Comparison of ENCODE assay signal across 28 mouse cellular contexts in genomic region chr9:121216536-121217320, GRCm38 (mm10).
DNase-seq lines count a peak whose midpoint lies in the region; ATAC-seq and TF ChIP-seq lines count a peak whose summit lies in the region.
"Had no signal": no experiment of that assay in that cellular context is flagged by ENCODE, and none has a peak within 500 bp of the region (broad histone marks: within the 10 kb centered on the region; RNA-seq: fewer than 3 reads in every experiment).

No protein-coding gene starts in this region.

- DNase-seq in forebrain, embryonic 10.5 days (ENCODE audit: extremely low spot score, low spot score): peak; percentile 11
- no peak for DNase-seq in forebrain, embryonic 14.5 days (ENCODE audit: low spot score)
- DNase-seq in hindbrain, embryonic 10.5 days (ENCODE audit: low spot score): peak; percentile 2
- DNase-seq in hindbrain, embryonic 14.5 days (ENCODE audit: low spot score): no peak
- peak; percentile 9 for DNase-seq in midbrain, embryonic 10.5 days (ENCODE audit: low spot score)
- peak; percentile 8 for DNase-seq in stomach, postnatal 0 days (ENCODE audit: low spot score)
- DNase-seq in layer of hippocampus, postnatal 14 days (ENCODE audit: low spot score in 2 of 2): no peak
- DNase-seq: adrenal gland, adult 8-10 months; cerebellum, adult 11 months; cerebellum, adult 9-10 months; cerebellum, postnatal 36 days; embryo, embryonic 11 days; gastrocnemius, adult 2 months; gastrocnemius, postnatal 36 days; kidney, postnatal 25 days; layer of hippocampus, postnatal 36 days; left cerebral cortex, postnatal 4 days; lung, adult 18-20 months; lung, postnatal 14 days; right cerebral cortex, postnatal 4 days had no signal

- no peak overlapping the region for H3K4me3 ChIP-seq in forebrain, embryonic 10.5 days
- no peak overlapping the region for H3K4me3 ChIP-seq in forebrain, embryonic 14.5 days (ENCODE audit: low read depth, low read length)
- H3K4me3 ChIP-seq in hindbrain, embryonic 10.5 days: no peak overlapping the region
- H3K4me3 ChIP-seq in hindbrain, embryonic 14.5 days (replicated peaks; ENCODE audit: low read length): no peak overlapping the region
- H3K4me3 ChIP-seq in midbrain, embryonic 10.5 days: no peak overlapping the region
- no peak overlapping the region for H3K4me3 ChIP-seq in midbrain, embryonic 15.5 days
- no peak overlapping the region for H3K4me3 ChIP-seq in stomach, postnatal 0 days (ENCODE audit: low read depth, low read length)
- H3K4me3 ChIP-seq: embryonic facial prominence, embryonic 13.5 days; forebrain, embryonic 13.5 days; gastrocnemius, adult 2 months; hindbrain, embryonic 12.5 days; neural tube, embryonic 12.5 days had no signal

- H3K9me3 ChIP-seq in forebrain, embryonic 10.5 days: no peaks in the 10 kb centered on the region
- no peaks in the 10 kb centered on the region for H3K9me3 ChIP-seq in forebrain, embryonic 14.5 days (replicated peaks; ENCODE audit: control insufficient read depth, low read length)
- H3K9me3 ChIP-seq in hindbrain, embryonic 10.5 days: peaks cover 7% of the 10 kb centered on the region; the same call in 1 of the 2 replicates
- no peaks in the 10 kb centered on the region for H3K9me3 ChIP-seq in hindbrain, embryonic 14.5 days (ENCODE audit: control insufficient read depth, low read length)
- no peaks in the 10 kb centered on the region; the same call in 1 of the 2 replicates for H3K9me3 ChIP-seq in midbrain, embryonic 10.5 days (replicated peaks)
- no peaks in the 10 kb centered on the region for H3K9me3 ChIP-seq in midbrain, embryonic 15.5 days
- no peaks in the 10 kb centered on the region for H3K9me3 ChIP-seq in stomach, postnatal 0 days (ENCODE audit: control insufficient read depth, low read length)
- H3K9me3 ChIP-seq: embryonic facial prominence, embryonic 13.5 days; forebrain, embryonic 13.5 days; hindbrain, embryonic 12.5 days; neural tube, embryonic 12.5 days had no signal

- WGBS in forebrain, embryonic 10.5 days: 85% methylated on average over 20 of the region's 20 CpGs
- WGBS in forebrain, embryonic 14.5 days: 78% methylated on average over 20 of the region's 20 CpGs
- WGBS in hindbrain, embryonic 10.5 days: 82% methylated on average over 20 of the region's 20 CpGs
- WGBS in hindbrain, embryonic 14.5 days: 72% methylated on average over 19 of the region's 20 CpGs
- WGBS in midbrain, embryonic 10.5 days: 83% methylated on average over 20 of the region's 20 CpGs
- 82% methylated on average over 20 of the region's 20 CpGs for WGBS in midbrain, embryonic 15.5 days
- 75% methylated on average over 20 of the region's 20 CpGs for WGBS in stomach, postnatal 0 days

- ATAC-seq in forebrain, embryonic 14.5 days: no peak
- no peak for ATAC-seq in hindbrain, embryonic 14.5 days (ENCODE audit: low FRiP score)
- ATAC-seq in midbrain, embryonic 15.5 days (replicated peaks): no peak
- 0 out of 2 replicates have a peak, but pooled peaks have one; percentile 10 for ATAC-seq in stomach, postnatal 0 days (ENCODE audit: low FRiP score, low TSS enrichment)
- ATAC-seq: intestine, postnatal 0 days; midbrain, embryonic 16.5 days had no signal

- H3K27ac ChIP-seq in forebrain, embryonic 10.5 days: 0 out of 2 replicates have a peak overlapping the region, but pooled peaks have one; percentile 8
- no peak overlapping the region for H3K27ac ChIP-seq in forebrain, embryonic 14.5 days (ENCODE audit: low read depth, low read length)
- 0 out of 2 replicates have a peak overlapping the region, but pooled peaks have one; percentile 45 for H3K27ac ChIP-seq in hindbrain, embryonic 10.5 days
- no peak overlapping the region for H3K27ac ChIP-seq in hindbrain, embryonic 14.5 days
- H3K27ac ChIP-seq in midbrain, embryonic 10.5 days (replicated peaks): 0 out of 2 replicates have a peak overlapping the region, but pooled peaks have one; percentile 33
- no peak overlapping the region for H3K27ac ChIP-seq in midbrain, embryonic 15.5 days
- H3K27ac ChIP-seq in stomach, postnatal 0 days (replicated peaks): no peak overlapping the region
- H3K27ac ChIP-seq: embryonic facial prominence, embryonic 13.5 days; forebrain, embryonic 13.5 days; gastrocnemius, adult 2 months; hindbrain, embryonic 12.5 days; neural tube, embryonic 12.5 days had no signal

- H3K4me2 ChIP-seq in forebrain, embryonic 14.5 days (ENCODE audit: low read length): no peak overlapping the region
- no peak overlapping the region for H3K4me2 ChIP-seq in hindbrain, embryonic 14.5 days (replicated peaks)
- H3K4me2 ChIP-seq in midbrain, embryonic 15.5 days: no peak overlapping the region
- H3K4me2 ChIP-seq in stomach, postnatal 0 days (replicated peaks; ENCODE audit: low read depth): no peak overlapping the region
- H3K4me2 ChIP-seq: embryonic facial prominence, embryonic 13.5 days; forebrain, embryonic 13.5 days; hindbrain, embryonic 12.5 days; neural tube, embryonic 12.5 days had no signal

- peaks cover 5% of the 10 kb centered on the region; the same call in 1 of the 2 replicates for H3K36me3 ChIP-seq in forebrain, embryonic 10.5 days (replicated peaks)
- H3K36me3 ChIP-seq in forebrain, embryonic 14.5 days (ENCODE audit: control insufficient read depth, insufficient read depth, low read length): no peaks in the 10 kb centered on the region
- H3K36me3 ChIP-seq in hindbrain, embryonic 10.5 days: peaks cover 7% of the 10 kb centered on the region; the same call in 1 of the 2 replicates
- no peaks in the 10 kb centered on the region for H3K36me3 ChIP-seq in hindbrain, embryonic 14.5 days (replicated peaks; ENCODE audit: control insufficient read depth, insufficient read depth)
- H3K36me3 ChIP-seq in midbrain, embryonic 10.5 days: peaks cover 7% of the 10 kb centered on the region
- H3K36me3 ChIP-seq in midbrain, embryonic 15.5 days (replicated peaks): no peaks in the 10 kb centered on the region
- no peaks in the 10 kb centered on the region for H3K36me3 ChIP-seq in stomach, postnatal 0 days (ENCODE audit: control insufficient read depth, insufficient read depth, low read length)
- H3K36me3 ChIP-seq: hindbrain, embryonic 12.5 days; neural tube, embryonic 12.5 days had no signal

- peaks cover 10% of the 10 kb centered on the region for H3K4me1 ChIP-seq in forebrain, embryonic 10.5 days
- H3K4me1 ChIP-seq in forebrain, embryonic 14.5 days (ENCODE audit: control insufficient read depth, insufficient read depth, low read length): no peaks in the 10 kb centered on the region
- H3K4me1 ChIP-seq in hindbrain, embryonic 10.5 days (replicated peaks): peaks cover 7% of the 10 kb centered on the region; the same call in 1 of the 2 replicates
- no peaks in the 10 kb centered on the region for H3K4me1 ChIP-seq in hindbrain, embryonic 14.5 days (replicated peaks; ENCODE audit: control insufficient read depth, insufficient read depth, low read length)
- 0 out of 2 replicates have a peak, but pooled peaks cover 6% of the 10 kb centered on the region for H3K4me1 ChIP-seq in midbrain, embryonic 10.5 days
- no peaks in the 10 kb centered on the region for H3K4me1 ChIP-seq in midbrain, embryonic 15.5 days
- H3K4me1 ChIP-seq in stomach, postnatal 0 days (replicated peaks; ENCODE audit: control insufficient read depth, insufficient read depth): no peaks in the 10 kb centered on the region
- H3K4me1 ChIP-seq: embryonic facial prominence, embryonic 13.5 days; forebrain, embryonic 13.5 days; hindbrain, embryonic 12.5 days; neural tube, embryonic 12.5 days had no signal

- no peak overlapping the region for H3K9ac ChIP-seq in forebrain, embryonic 14.5 days (ENCODE audit: low read length)
- H3K9ac ChIP-seq in hindbrain, embryonic 14.5 days: no peak overlapping the region
- H3K9ac ChIP-seq in midbrain, embryonic 15.5 days: no peak overlapping the region
- H3K9ac ChIP-seq in stomach, postnatal 0 days (ENCODE audit: low read length): no peak overlapping the region
- H3K9ac ChIP-seq: embryonic facial prominence, embryonic 13.5 days; forebrain, embryonic 13.5 days; hindbrain, embryonic 12.5 days; neural tube, embryonic 12.5 days had no signal

- no peaks in the 10 kb centered on the region for H3K27me3 ChIP-seq in forebrain, embryonic 10.5 days (ENCODE audit: poor library complexity, severe bottlenecking)
- no peaks in the 10 kb centered on the region for H3K27me3 ChIP-seq in forebrain, embryonic 14.5 days (replicated peaks; ENCODE audit: control insufficient read depth, insufficient read depth, low read length)
- no peaks in the 10 kb centered on the region for H3K27me3 ChIP-seq in hindbrain, embryonic 10.5 days (ENCODE audit: insufficient read depth, poor library complexity, severe bottlenecking)
- H3K27me3 ChIP-seq in hindbrain, embryonic 14.5 days (ENCODE audit: control insufficient read depth, insufficient read depth, low read length): no peaks in the 10 kb centered on the region
- H3K27me3 ChIP-seq in midbrain, embryonic 10.5 days (ENCODE audit: low read depth, poor library complexity, severe bottlenecking): no peaks in the 10 kb centered on the region
- H3K27me3 ChIP-seq in midbrain, embryonic 15.5 days (replicated peaks): no peaks in the 10 kb centered on the region
- H3K27me3 ChIP-seq in stomach, postnatal 0 days (ENCODE audit: control insufficient read depth, insufficient read depth, low read length): no peaks in the 10 kb centered on the region
- H3K27me3 ChIP-seq: CH12.LX; embryonic facial prominence, embryonic 13.5 days; forebrain, embryonic 13.5 days; hindbrain, embryonic 12.5 days; neural tube, embryonic 12.5 days had no signal

- no peak for TF ChIP-seq CTCF in stomach, postnatal 0 days (IDR thresholded peaks at IDR 0.05; ENCODE audit: low read depth)

- no peak for TF ChIP-seq EP300 in stomach, postnatal 0 days (optimal IDR thresholded peaks at IDR 0.05)

Comparison
In these comparisons a context has a peak if more than half of its experiments do, and no peak if none do; other contexts are left out.
1. DNase-seq: peak in forebrain, embryonic 10.5 days (single experiment), hindbrain, embryonic 10.5 days (single experiment), midbrain, embryonic 10.5 days (single experiment) and stomach, postnatal 0 days (single experiment); none in forebrain, embryonic 14.5 days (single experiment), hindbrain, embryonic 14.5 days (single experiment) and layer of hippocampus, postnatal 14 days (0 of 2).
2. H3K27ac ChIP-seq: peak in forebrain, embryonic 10.5 days (single experiment), hindbrain, embryonic 10.5 days (single experiment) and midbrain, embryonic 10.5 days (single experiment); none in forebrain, embryonic 14.5 days (single experiment), hindbrain, embryonic 14.5 days (single experiment), midbrain, embryonic 15.5 days (single experiment) and stomach, postnatal 0 days (single experiment).